In the genomic region with DNA sequence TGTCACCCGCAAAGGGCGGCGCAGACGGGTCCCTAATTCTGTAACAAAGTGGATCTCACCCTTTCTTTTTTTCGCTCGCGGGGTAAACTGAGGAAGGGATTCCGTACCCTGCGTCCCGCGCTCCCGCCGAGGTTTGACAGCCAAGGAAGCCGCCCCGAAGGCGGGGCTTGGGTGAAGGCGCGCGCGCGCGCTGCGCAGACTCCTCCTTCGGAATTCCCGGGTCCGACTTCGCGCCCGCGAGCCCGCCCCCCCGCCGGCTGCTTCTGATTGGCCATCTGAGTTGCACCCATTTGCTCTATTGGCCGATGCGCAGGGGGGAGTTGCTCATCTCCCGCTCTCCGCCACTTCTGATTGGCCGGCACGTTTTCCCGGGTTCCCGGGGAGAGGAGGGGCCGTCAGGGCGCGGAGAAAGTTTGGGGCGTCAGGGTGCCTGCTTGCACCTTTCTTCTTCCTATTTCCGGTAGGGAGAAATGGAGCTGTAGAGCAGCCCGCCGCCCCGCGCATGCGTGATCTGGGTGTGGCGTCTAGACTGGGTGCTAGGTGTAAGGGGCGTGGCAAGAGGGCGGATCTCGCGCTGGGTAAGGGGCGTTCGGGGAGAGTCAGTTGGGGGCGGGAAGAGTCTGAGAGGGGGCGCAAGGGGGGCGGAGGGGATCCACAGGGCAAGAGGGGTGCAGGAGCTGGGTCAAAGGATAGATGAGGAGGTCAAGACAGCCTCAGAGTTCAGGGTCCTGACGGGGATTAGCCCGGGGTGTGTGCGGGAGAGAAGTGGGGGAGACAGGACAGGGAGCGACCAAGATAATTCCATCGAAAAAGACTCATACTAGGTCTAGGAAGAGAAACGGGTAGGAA, we compare ENCODE assay signal across 8 mouse cellular contexts. TPM values are rescaled to one million over a fixed set of nuclear protein-coding genes. Genes with fewer than 3 reads are reported as not detected.
A peak's percentile ranks its signal among the peaks of the same experiment; 100 is the strongest.
DNase-seq lines count a peak whose midpoint lies in the region; ATAC-seq lines count a peak whose summit lies in the region.

Tcf19 (minus strand) TSS at position 173 of the 849 bp plus-strand sequence.
Cchcr1 (plus strand) TSS at position 449 of the 849 bp plus-strand sequence.

- peak; percentile 98 to 99 for DNase-seq in adrenal gland, adult (ENCODE audit: inconsistent age in 2 of 2, low spot score in 1 of 2)
- peak; percentile 97 for DNase-seq in embryo, embryonic 10.5 days (ENCODE audit: low spot score)
- DNase-seq in gastrocnemius, postnatal 14 days, result peak; percentile 97
- DNase-seq in left cerebral cortex, postnatal 10 days (ENCODE audit: extremely low spot score in 1 of 2, low spot score in 2 of 2), result peak; percentile 94 to 98
- peak; percentile 94 for DNase-seq in right cerebral cortex, postnatal 25 days
- DNase-seq in urinary bladder, postnatal 4 days (ENCODE audit: low spot score in 2 of 2), result peak; percentile 96 to 97

- peak; percentile 90 for ATAC-seq in inflammation-experienced regulatory T-cells, adult 6 months
- ATAC-seq in megakaryocyte-erythroid progenitor cell, adult 5-6 weeks (replicated peaks; ENCODE audit: low FRiP score, low TSS enrichment, poor library complexity, severe bottlenecking), result peak; percentile 95

- intact Hi-C loops in gastrocnemius, postnatal 14 days (cut with DNase I; ENCODE audit: low total_unique reads), result no loop called here
- intact Hi-C loops in left cerebral cortex, postnatal 10 days (cut with DNase I), result no loop called here

RNA-seq across cellular contexts. Expression of gene Tcf19, which starts in this region (rescaled TPM):
- total RNA-seq in gastrocnemius, postnatal 14 days (2021), result 1 to 10 TPM; 4.5 to 5.4 TPM
- polyA plus RNA-seq in inflammation-experienced regulatory T-cells, adult 6 months (2017; shearing (Covaris generic)), result 10 to 100 TPM; 16.6 to 68.4 (median 21.5) TPM
- total RNA-seq in left cerebral cortex, postnatal 10 days (2021), result 1 to 10 TPM; 5.7 to 8.5 TPM
- 18.8 and 27.5 TPM in 2 replicates for total RNA-seq in megakaryocyte-erythroid progenitor cell, adult 5-6 weeks (2014; fragmentation: Nextera tagmentation)
- total RNA-seq in megakaryocyte-erythroid progenitor cell, adult 5-6 weeks (2017), result 4.7 and 8.1 TPM in 2 replicates

RNA-seq across cellular contexts. Expression of gene Cchcr1, which starts in this region (rescaled TPM):
- 1 to 10 TPM; 2.6 to 3.3 TPM for total RNA-seq in gastrocnemius, postnatal 14 days (2021)
- polyA plus RNA-seq in inflammation-experienced regulatory T-cells, adult 6 months (2017; shearing (Covaris generic)), result 1 to 10 TPM; 4.8 to 7.1 (median 6.0) TPM
- 1 to 10 TPM; 6.4 to 7.4 TPM for total RNA-seq in left cerebral cortex, postnatal 10 days (2021)
- 9.3 and 24.6 TPM in 2 replicates for total RNA-seq in megakaryocyte-erythroid progenitor cell, adult 5-6 weeks (2014; fragmentation: Nextera tagmentation)
- 11.6 and 13.3 TPM in 2 replicates for total RNA-seq in megakaryocyte-erythroid progenitor cell, adult 5-6 weeks (2017)

Comparison
In these comparisons a context has a peak if more than half of its experiments do, and no peak if none do; other contexts are left out.
1. Peak in every context shown above with its lines: DNase-seq and ATAC-seq.